In genomic region chr15:89356372-89356771, GRCm38 (mm10) we compare ENCODE assay signal across 9 mouse cellular contexts. TPM values are rescaled to one million over a fixed set of nuclear protein-coding genes. Genes with fewer than 3 reads are reported as not detected.
DNase-seq lines count a peak whose midpoint lies in the region; ATAC-seq and TF ChIP-seq lines count a peak whose summit lies in the region.
"Had no signal": no experiment of that assay in that cellular context is flagged by ENCODE, and none has a peak within 500 bp of the region (broad histone marks: within the 10 kb centered on the region; RNA-seq: fewer than 3 reads in every experiment).

No protein-coding gene starts in this region.

- no peak for TF ChIP-seq POLR2A in liver, adult 2 months (IDR thresholded peaks at IDR 0.05; ENCODE audit: extremely low read depth, insufficient read depth, low read length)

- H3K4me2 ChIP-seq in forebrain, embryonic 14.5 days (ENCODE audit: low read length), result peak overlapping the region; percentile 78
- H3K4me2 ChIP-seq in intestine, embryonic 14.5 days (ENCODE audit: low read length), result peak overlapping the region; percentile 64
- peak overlapping the region; percentile 70 for H3K4me2 ChIP-seq in midbrain, postnatal 0 days (ENCODE audit: low read depth, low read length, poor library complexity, severe bottlenecking)

- peaks cover 41% of the 10 kb centered on the region for H3K36me3 ChIP-seq in forebrain, embryonic 14.5 days (ENCODE audit: control insufficient read depth, insufficient read depth, low read length)
- H3K36me3 ChIP-seq in intestine, embryonic 14.5 days (ENCODE audit: control insufficient read depth, insufficient read depth, low read length), result peaks cover 44% of the 10 kb centered on the region
- H3K36me3 ChIP-seq in liver, adult 2 months (ENCODE audit: control insufficient read depth, insufficient read depth, low read length), result peaks cover 3% of the 10 kb centered on the region; the same call in 1 of the 2 replicates
- peaks cover 27% of the 10 kb centered on the region for H3K36me3 ChIP-seq in midbrain, postnatal 0 days (ENCODE audit: insufficient read depth, low read length)

- H3K9me3 ChIP-seq in forebrain, embryonic 14.5 days (replicated peaks; ENCODE audit: control insufficient read depth, low read length), result no peaks in the 10 kb centered on the region
- H3K9me3 ChIP-seq in intestine, embryonic 14.5 days (ENCODE audit: control insufficient read depth, low read length), result no peaks in the 10 kb centered on the region
- no peaks in the 10 kb centered on the region for H3K9me3 ChIP-seq in midbrain, postnatal 0 days (ENCODE audit: low read length)

- TF ChIP-seq CTCF in liver, adult 2 months (IDR thresholded peaks at IDR 0.05; ENCODE audit: low read depth, low read length), result no peak
- TF ChIP-seq CTCF in midbrain, postnatal 0 days (IDR thresholded peaks at IDR 0.05), result no peak

- H3K4me3 ChIP-seq in forebrain, embryonic 14.5 days (ENCODE audit: low read depth, low read length), result peak overlapping the region; percentile 83
- peak overlapping the region; percentile 94 for H3K4me3 ChIP-seq in intestine, embryonic 14.5 days (ENCODE audit: low read depth, low read length)
- peak overlapping the region; percentile 93 for H3K4me3 ChIP-seq in liver, adult 2 months (ENCODE audit: insufficient read depth, low read depth, low read length)
- peak overlapping the region; percentile 68 for H3K4me3 ChIP-seq in midbrain, postnatal 0 days (ENCODE audit: low read depth, low read length)

- peaks cover 16% of the 10 kb centered on the region; the same call in 1 of the 2 replicates for H3K79me2 ChIP-seq in liver, adult 2 months (ENCODE audit: control insufficient read depth, insufficient read depth, low read length)

- intact Hi-C loops in left cerebral cortex, postnatal 10 days (cut with DNase I), result no loop called here

- ATAC-seq in forebrain, embryonic 14.5 days, result peak; percentile 60
- ATAC-seq in intestine, embryonic 14.5 days (replicated peaks; ENCODE audit: low FRiP score, low TSS enrichment, low read depth), result peak; percentile 63
- ATAC-seq in midbrain, postnatal 0 days (ENCODE audit: low FRiP score), result peak; percentile 52

- H3K27ac ChIP-seq in forebrain, embryonic 14.5 days (ENCODE audit: low read depth, low read length), result peak overlapping the region; percentile 46
- peak overlapping the region; percentile 90 for H3K27ac ChIP-seq in intestine, embryonic 14.5 days (ENCODE audit: low read depth)
- H3K27ac ChIP-seq in liver, adult 2 months (replicated peaks; ENCODE audit: insufficient read depth, low read depth, low read length), result peak overlapping the region; percentile 22; the same call in 1 of the 2 replicates
- peak overlapping the region; percentile 82 for H3K27ac ChIP-seq in midbrain, postnatal 0 days (ENCODE audit: low read depth, low read length)

- H3K9ac ChIP-seq in forebrain, embryonic 14.5 days (ENCODE audit: low read length), result peak overlapping the region; percentile 83
- H3K9ac ChIP-seq in intestine, embryonic 14.5 days (ENCODE audit: low read length), result peak overlapping the region; percentile 88
- H3K9ac ChIP-seq in liver, adult 2 months (ENCODE audit: low read depth, low read length), result peak overlapping the region; percentile 34; the same call in 1 of the 2 replicates
- H3K9ac ChIP-seq in midbrain, postnatal 0 days (replicated peaks; ENCODE audit: low read length, poor library complexity, severe bottlenecking), result peak overlapping the region; percentile 73

- WGBS in forebrain, embryonic 14.5 days, result 0% methylated on average over 15 of the region's 15 CpGs
- WGBS in intestine, embryonic 14.5 days, result under 1% methylated on average over 15 of the region's 15 CpGs
- WGBS in liver, adult 2 months, result under 1% methylated on average over 15 of the region's 15 CpGs
- WGBS in midbrain, postnatal 0 days, result under 1% methylated on average over 15 of the region's 15 CpGs

- H3K4me1 ChIP-seq in forebrain, embryonic 14.5 days (ENCODE audit: control insufficient read depth, insufficient read depth, low read length), result peaks cover 14% of the 10 kb centered on the region
- H3K4me1 ChIP-seq in intestine, embryonic 14.5 days (replicated peaks; ENCODE audit: control insufficient read depth, insufficient read depth, low read length), result peaks cover 14% of the 10 kb centered on the region
- peaks cover 3% of the 10 kb centered on the region for H3K4me1 ChIP-seq in liver, adult 2 months (ENCODE audit: control insufficient read depth, insufficient read depth, low read length)
- H3K4me1 ChIP-seq in midbrain, postnatal 0 days (ENCODE audit: insufficient read depth, low read length), result peaks cover 5% of the 10 kb centered on the region; the same call in 1 of the 2 replicates

- DNase-seq in left cerebral cortex, postnatal 10 days (ENCODE audit: extremely low spot score in 1 of 2, low spot score in 2 of 2), result peak; percentile 79 to 93
- DNase-seq in left cerebral cortex, adult 11 months (ENCODE audit: low spot score), result no peak
- DNase-seq in brain, adult 2 months (ENCODE audit: low read depth, low spot score), result peak; percentile 61
- DNase-seq in forebrain, embryonic 14.5 days (ENCODE audit: low spot score), result peak; percentile 93
- peak; percentile 89 for DNase-seq in intestine, embryonic 14.5 days (ENCODE audit: low spot score)
- peak; percentile 53 for DNase-seq in liver, adult 2 months (ENCODE audit: extremely low read depth, low read depth, low spot score)
- DNase-seq in midbrain, postnatal 0 days (ENCODE audit: low spot score), result peak; percentile 92
- peak; percentile 84 for DNase-seq in testis, postnatal 14 days (ENCODE audit: low spot score)

- no peaks in the 10 kb centered on the region for H3K27me3 ChIP-seq in forebrain, embryonic 14.5 days (replicated peaks; ENCODE audit: control insufficient read depth, insufficient read depth, low read length)
- no peaks in the 10 kb centered on the region for H3K27me3 ChIP-seq in intestine, embryonic 14.5 days (replicated peaks; ENCODE audit: control insufficient read depth, insufficient read depth, low read length)
- no peaks in the 10 kb centered on the region for H3K27me3 ChIP-seq in liver, adult 2 months (ENCODE audit: control insufficient read depth, insufficient read depth, low read length)
- no peaks in the 10 kb centered on the region for H3K27me3 ChIP-seq in midbrain, postnatal 0 days (ENCODE audit: insufficient read depth, low read length)

RNA-seq across cellular contexts. Expression of gene Ncaph2, which starts 0.9 kb away (rescaled TPM):
- total RNA-seq in left cerebral cortex, postnatal 10 days (2021), result 10 to 100 TPM; 88.3 to 93.1 TPM
- polyA plus RNA-seq in forebrain, embryonic 14.5 days (2014; fragmentation: Nextera tagmentation; extraction: Ambion mirVana), result 132 and 141 TPM in 2 replicates
- polyA plus RNA-seq in intestine, embryonic 14.5 days (2014; fragmentation: Nextera tagmentation; extraction: Ambion mirVana), result 157 and 170 TPM in 2 replicates
- total RNA-seq in liver, adult 2 months (2014; rRNA removed), result 26.9 and 31.7 TPM in 2 replicates
- 52.1 and 63.9 TPM in 2 replicates for polyA plus RNA-seq in liver, adult 2 months (2012; rRNA removed)
- 87.1 and 88.8 TPM in 2 replicates for total RNA-seq in midbrain, postnatal 0 days (2014; rRNA removed)
- 88.0 and 96.9 TPM in 2 replicates for polyA plus RNA-seq in midbrain, postnatal 0 days (2015; fragmentation: Nextera tagmentation; extraction: Ambion mirVana)

RNA-seq across cellular contexts. Expression of gene Lmf2, which starts 0.9 kb away (rescaled TPM):
- 10 to 100 TPM; 17.2 to 23.0 TPM for total RNA-seq in left cerebral cortex, postnatal 10 days (2021)
- 19.9 and 22.1 TPM in 2 replicates for polyA plus RNA-seq in forebrain, embryonic 14.5 days (2014; fragmentation: Nextera tagmentation; extraction: Ambion mirVana)
- 46.7 and 48.6 TPM in 2 replicates for polyA plus RNA-seq in intestine, embryonic 14.5 days (2014; fragmentation: Nextera tagmentation; extraction: Ambion mirVana)
- total RNA-seq in liver, adult 2 months (2014; rRNA removed), result 4.3 and 8.0 TPM in 2 replicates
- 20.8 and 21.3 TPM in 2 replicates for polyA plus RNA-seq in liver, adult 2 months (2012; rRNA removed)
- total RNA-seq in midbrain, postnatal 0 days (2014; rRNA removed), result 20.2 and 25.6 TPM in 2 replicates
- 27.3 and 30.9 TPM in 2 replicates for polyA plus RNA-seq in midbrain, postnatal 0 days (2015; fragmentation: Nextera tagmentation; extraction: Ambion mirVana)

RNA-seq across cellular contexts. Expression of gene Sco2, which starts 17.3 kb away (rescaled TPM):
- total RNA-seq in left cerebral cortex, postnatal 10 days (2021), result 10 to 100 TPM; 28.6 to 30.5 TPM
- polyA plus RNA-seq in forebrain, embryonic 14.5 days (2014; fragmentation: Nextera tagmentation; extraction: Ambion mirVana), result 14.7 and 16.4 TPM in 2 replicates
- 12.3 and 14.6 TPM in 2 replicates for polyA plus RNA-seq in intestine, embryonic 14.5 days (2014; fragmentation: Nextera tagmentation; extraction: Ambion mirVana)
- total RNA-seq in liver, adult 2 months (2014; rRNA removed), result 105 and 131 TPM in 2 replicates
- polyA plus RNA-seq in liver, adult 2 months (2012; rRNA removed), result 353 and 400 TPM in 2 replicates
- total RNA-seq in midbrain, postnatal 0 days (2014; rRNA removed), result 24.9 and 36.1 TPM in 2 replicates
- polyA plus RNA-seq in midbrain, postnatal 0 days (2015; fragmentation: Nextera tagmentation; extraction: Ambion mirVana), result 23.1 and 26.5 TPM in 2 replicates

RNA-seq across cellular contexts. Expression of gene Tymp, which starts 20.5 kb away (rescaled TPM):
- total RNA-seq in left cerebral cortex, postnatal 10 days (2021), result 1 to 10 TPM; 1.2 to 1.6 TPM
- polyA plus RNA-seq in forebrain, embryonic 14.5 days (2014; fragmentation: Nextera tagmentation; extraction: Ambion mirVana), result 2.4 and 2.8 TPM in 2 replicates
- polyA plus RNA-seq in intestine, embryonic 14.5 days (2014; fragmentation: Nextera tagmentation; extraction: Ambion mirVana), result 1.2 and 1.5 TPM in 2 replicates
- 48.7 and 62.5 TPM in 2 replicates for total RNA-seq in liver, adult 2 months (2014; rRNA removed)
- 126 and 160 TPM in 2 replicates for polyA plus RNA-seq in liver, adult 2 months (2012; rRNA removed)
- 4.6 and 7.0 TPM in 2 replicates for total RNA-seq in midbrain, postnatal 0 days (2014; rRNA removed)
- polyA plus RNA-seq in midbrain, postnatal 0 days (2015; fragmentation: Nextera tagmentation; extraction: Ambion mirVana), result 3.1 and 3.6 TPM in 2 replicates

RNA-seq across cellular contexts. Expression of gene Miox, which starts 22.2 kb away (rescaled TPM):
- not detected for total RNA-seq in left cerebral cortex, postnatal 10 days (2021)
- not detected in 2 replicates for polyA plus RNA-seq in forebrain, embryonic 14.5 days (2014; fragmentation: Nextera tagmentation; extraction: Ambion mirVana)
- not detected in 2 replicates for polyA plus RNA-seq in intestine, embryonic 14.5 days (2014; fragmentation: Nextera tagmentation; extraction: Ambion mirVana)
- total RNA-seq in liver, adult 2 months (2014; rRNA removed), result 0.28 and 0.54 TPM in 2 replicates
- polyA plus RNA-seq in liver, adult 2 months (2012; rRNA removed), result 0.31 and 0.32 TPM in 2 replicates
- not detected in 2 replicates for total RNA-seq in midbrain, postnatal 0 days (2014; rRNA removed)
- polyA plus RNA-seq in midbrain, postnatal 0 days (2015; fragmentation: Nextera tagmentation; extraction: Ambion mirVana), result not detected in 2 replicates
- total RNA-seq: layer of hippocampus, postnatal 25 days had no signal

Comparison
In these comparisons a context has a peak if more than half of its experiments do, and no peak if none do; other contexts are left out.
1. H3K27ac ChIP-seq: peak in every context shown above with its lines; median percentile 90 in intestine, embryonic 14.5 days; 82 in midbrain, postnatal 0 days; 46 in forebrain, embryonic 14.5 days; 22 in liver, adult 2 months.
2. H3K9ac ChIP-seq: peak in every context shown above with its lines; median percentile 88 in intestine, embryonic 14.5 days; 83 in forebrain, embryonic 14.5 days; 73 in midbrain, postnatal 0 days; 34 in liver, adult 2 months.
3. RNA of gene Sco2, which starts 17.3 kb away (polyA plus RNA-seq): 353 to 400 TPM in liver, adult 2 months; 23.1 to 26.5 TPM in midbrain, postnatal 0 days, 14.7 to 16.4 TPM in forebrain, embryonic 14.5 days and 12.3 to 14.6 TPM in intestine, embryonic 14.5 days; every median in the first group is over 10 times any median in the second.
4. Peak in every context shown above with its lines, with median percentiles within 50 percentile points of each other: ATAC-seq, H3K4me2 ChIP-seq and H3K4me3 ChIP-seq.